Mouse (Mus musculus): ENCODE results near the gene Gas8. TPM values are rescaled to one million over a fixed set of nuclear protein-coding genes. Genes with fewer than 3 reads are reported as not detected.
"Not testable (repeated sequence)": the region's sequence is repeated elsewhere in the genome, so short reads cannot be mapped to it uniquely, and the experiment has no call there.

Gene Gas8
- total RNA-seq (2014; rRNA removed), result 32.7 and 33.7 TPM in 2 replicates
- 46.2 and 51.9 TPM in 2 replicates for polyA plus RNA-seq (2015; fragmentation: Nextera tagmentation; extraction: Ambion mirVana)

DNA sequence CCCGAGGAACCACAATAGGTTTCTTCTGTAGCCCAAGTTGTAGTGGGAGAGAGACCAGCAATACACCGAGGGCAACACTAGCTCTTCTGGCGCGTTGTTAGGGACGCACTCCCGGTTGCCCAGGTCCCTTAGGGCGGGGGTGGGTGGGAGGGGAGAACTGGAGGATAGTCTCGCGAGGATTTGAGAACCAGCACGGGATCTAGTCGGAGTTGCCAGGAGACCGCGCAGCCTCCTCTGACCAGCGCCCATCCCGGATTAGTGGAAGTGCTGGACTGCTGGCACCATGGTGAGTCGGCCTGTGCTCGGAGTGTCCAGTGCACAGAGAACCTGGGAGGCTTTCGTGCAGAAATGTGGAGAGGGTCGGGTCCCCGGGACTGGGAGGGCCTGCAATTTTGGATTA, at the start of gene Gas8:
TSS of gene Gas8 (plus strand) at position 168 of the 400 bp plus-strand sequence.
- ATAC-seq (peak; percentile 95), DNase-seq (peak; percentile 95)
- Histone ChIP-seq H3K4me3 (ENCODE audit: low read depth, low read length) (peak within 1 kb of the TSS; percentile 80), H3K4me2 (ENCODE audit: low read depth) (peak within 1 kb of the TSS; percentile 93), H3K27ac (ENCODE audit: low read depth, low read length) (peak within 1 kb of the TSS; percentile 57; the same call in 1 of the 2 replicates), H3K27me3 (ENCODE audit: insufficient read depth, low read length) (no peaks in the 10 kb centered on the region), H3K4me1 (ENCODE audit: insufficient read depth) (peaks cover 11% of the 10 kb centered on the region), H3K36me3 (ENCODE audit: insufficient read depth) (peaks cover 28% of the 10 kb centered on the region), H3K9me3 (ENCODE audit: low read length) (no peaks in the 10 kb centered on the region), H3K9ac (peak within 1 kb of the TSS; percentile 91)
- peak; percentile 43; the same call in 1 of the 2 replicates for TF ChIP-seq CTCF (IDR thresholded peaks at IDR 0.05; ENCODE audit: low read depth)
- WGBS, result under 1% methylated on average over 20 of the region's 20 CpGs

DNA sequence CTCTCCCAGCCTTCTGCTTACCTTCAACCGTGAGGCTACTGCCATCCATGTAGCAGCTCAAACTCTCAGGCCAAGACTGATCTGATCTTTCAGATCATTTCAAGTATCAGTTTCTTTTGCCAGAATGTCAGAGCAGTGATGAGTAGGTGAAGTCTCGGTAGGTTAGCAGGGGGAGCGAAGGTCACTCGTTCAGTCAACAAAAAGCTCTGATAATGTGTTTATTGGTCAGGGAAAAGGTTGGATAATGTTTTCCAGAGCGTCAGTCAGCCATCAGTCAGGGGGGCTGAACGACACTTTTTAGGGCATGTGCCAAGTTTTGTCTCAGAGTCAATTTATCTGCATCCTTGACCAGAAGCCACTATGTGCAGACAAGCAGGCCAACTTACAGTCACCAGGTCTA, 45.6 kb upstream of the Gas8 start:
- 84% methylated on average over 6 of the region's 6 CpGs for WGBS

DNA sequence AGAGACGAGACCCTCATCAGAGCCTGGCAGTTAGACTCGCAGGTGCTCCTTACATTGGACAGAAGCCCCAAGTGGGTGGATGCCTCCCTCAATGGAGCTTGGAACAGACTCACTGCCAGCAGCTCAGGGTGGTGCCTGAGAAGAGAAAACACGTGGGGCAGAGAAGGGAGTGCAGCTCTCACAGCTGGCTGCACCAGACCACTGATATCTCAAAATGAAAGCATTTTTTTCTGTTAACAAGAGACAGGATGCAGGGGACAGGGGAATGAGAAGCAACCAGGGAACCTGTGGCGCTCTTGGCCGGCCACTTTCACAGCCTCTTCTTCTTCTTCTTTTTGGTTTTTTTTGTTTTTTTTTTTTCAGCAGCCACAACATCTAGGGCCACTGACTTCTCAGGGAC, 44.1 kb upstream of the Gas8 start:
- WGBS, result 67% methylated on average over 5 of the region's 5 CpGs
- ATAC-seq; H3K4me3 ChIP-seq (ENCODE audit: low read depth, low read length); H3K4me1 ChIP-seq (ENCODE audit: insufficient read depth); H3K9me3 ChIP-seq (ENCODE audit: low read length); H3K27me3 ChIP-seq (ENCODE audit: insufficient read depth, low read length); DNase-seq; H3K36me3 ChIP-seq (ENCODE audit: insufficient read depth); H3K9ac ChIP-seq; H3K4me2 ChIP-seq (ENCODE audit: low read depth); H3K27ac ChIP-seq (ENCODE audit: low read depth, low read length): not testable (repeated sequence)

More for the DNA sequence above, 45.6 kb upstream of the Gas8 start:
- not testable (repeated sequence) for H3K4me1 ChIP-seq (ENCODE audit: insufficient read depth); H3K9me3 ChIP-seq (ENCODE audit: low read length); H3K4me3 ChIP-seq (ENCODE audit: low read depth, low read length); DNase-seq; H3K27me3 ChIP-seq (ENCODE audit: insufficient read depth, low read length); ATAC-seq; H3K4me2 ChIP-seq (ENCODE audit: low read depth); H3K36me3 ChIP-seq (ENCODE audit: insufficient read depth); H3K9ac ChIP-seq; H3K27ac ChIP-seq (ENCODE audit: low read depth, low read length)

DNA sequence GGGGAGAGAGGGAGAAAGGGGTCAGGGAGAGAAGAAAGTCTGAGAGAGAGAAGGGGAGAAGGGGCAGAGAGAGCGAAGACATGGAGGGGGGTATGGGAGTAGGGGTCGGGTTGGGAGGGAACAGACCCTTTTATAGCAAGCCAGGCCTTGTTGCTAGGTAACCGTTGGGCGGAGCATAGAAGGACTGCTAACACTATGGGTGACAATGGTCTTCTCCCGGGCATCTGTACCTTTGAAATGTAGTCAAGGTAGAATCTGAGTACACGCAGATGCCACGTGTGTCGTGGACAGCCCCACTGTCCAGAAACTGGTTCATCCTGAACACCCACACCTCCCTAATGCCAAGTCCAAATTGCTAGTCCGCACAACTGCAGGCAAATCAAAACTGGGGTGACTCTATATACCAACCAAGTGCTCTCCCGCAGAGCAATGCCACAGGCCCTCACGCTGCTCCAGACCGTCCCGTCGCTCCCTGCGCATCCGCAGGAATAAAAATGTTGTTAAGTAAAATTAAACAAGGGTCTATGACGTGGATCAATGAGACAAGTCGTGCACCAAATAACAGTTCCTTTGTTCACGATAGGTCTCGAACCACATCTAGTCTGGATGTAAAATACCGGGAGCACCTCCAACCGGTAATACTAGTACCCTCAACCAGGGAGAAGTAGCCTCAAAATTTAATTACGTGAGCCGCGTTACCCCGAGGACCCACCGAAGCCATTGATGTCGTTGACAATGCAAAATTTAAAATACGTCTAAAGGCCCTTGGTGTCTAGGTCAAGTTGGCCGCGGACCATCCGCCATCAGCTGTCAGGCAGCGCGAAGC, 41.5 kb upstream of the Gas8 start:
- DNase-seq (peak; percentile 69), ATAC-seq (peak; percentile 55)
- Histone ChIP-seq H3K27me3 (ENCODE audit: insufficient read depth, low read length) (no peaks in the 10 kb centered on the region), H3K4me3 (ENCODE audit: low read depth, low read length) (peak overlapping the region; percentile 87), H3K9ac (peak overlapping the region; percentile 87), H3K36me3 (ENCODE audit: insufficient read depth) (peaks cover 8% of the 10 kb centered on the region), H3K4me1 (ENCODE audit: insufficient read depth) (0 out of 2 replicates have a peak, but pooled peaks cover 7% of the 10 kb centered on the region), H3K27ac (ENCODE audit: low read depth, low read length) (peak overlapping the region; percentile 96), H3K9me3 (ENCODE audit: low read length) (no peaks in the 10 kb centered on the region), H3K4me2 (ENCODE audit: low read depth) (peak overlapping the region; percentile 62)
- 7% methylated on average over 34 of the region's 34 CpGs for WGBS
- no peak for TF ChIP-seq CTCF (IDR thresholded peaks at IDR 0.05; ENCODE audit: low read depth)

DNA sequence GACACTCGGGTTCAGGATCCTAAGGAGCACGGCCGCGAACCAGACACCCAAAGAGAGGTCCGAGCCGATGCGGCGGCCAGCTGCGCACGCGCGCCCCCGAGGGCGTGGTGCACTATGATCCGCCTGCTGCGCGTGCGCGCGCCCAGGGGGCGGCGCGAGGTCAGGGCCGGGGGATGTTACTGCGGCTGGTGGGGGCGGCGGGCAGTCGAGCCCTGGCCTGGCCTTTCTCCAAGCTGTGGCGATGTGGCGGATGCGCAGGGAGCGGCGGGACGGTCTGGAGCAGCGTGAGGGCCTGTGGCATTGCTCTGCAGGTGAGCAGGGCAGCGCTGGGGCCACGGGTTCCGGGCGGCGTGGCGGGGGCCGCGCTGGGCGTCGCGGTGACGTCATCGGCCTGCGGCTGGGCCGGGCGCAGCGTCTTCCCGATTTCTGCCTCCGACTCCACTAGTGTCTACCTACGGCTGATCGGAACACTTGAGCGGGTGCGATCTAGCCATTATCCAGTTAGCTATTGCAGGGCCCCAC, 40.8 kb upstream of the Gas8 start, which contains the start of gene Afg3l1:
TSS of gene Afg3l1 (plus strand) at position 167 of the 522 bp plus-strand sequence.
- Histone ChIP-seq H3K9ac (peak within 1 kb of the TSS; percentile 87), H3K36me3 (ENCODE audit: insufficient read depth) (peaks cover 13% of the 10 kb centered on the region), H3K9me3 (ENCODE audit: low read length) (no peaks in the 10 kb centered on the region), H3K27me3 (ENCODE audit: insufficient read depth, low read length) (no peaks in the 10 kb centered on the region), H3K4me2 (ENCODE audit: low read depth) (peak within 1 kb of the TSS; percentile 62), H3K4me1 (ENCODE audit: insufficient read depth) (0 out of 2 replicates have a peak, but pooled peaks cover 7% of the 10 kb centered on the region), H3K27ac (ENCODE audit: low read depth, low read length) (peak within 1 kb of the TSS; percentile 96), H3K4me3 (ENCODE audit: low read depth, low read length) (peak within 1 kb of the TSS; percentile 87)
- 2% methylated on average over 51 of the region's 58 CpGs for WGBS
- ATAC-seq (peak; percentile 92), DNase-seq (peak; percentile 94)
- TF ChIP-seq CTCF (IDR thresholded peaks at IDR 0.05; ENCODE audit: low read depth), result no peak

DNA sequence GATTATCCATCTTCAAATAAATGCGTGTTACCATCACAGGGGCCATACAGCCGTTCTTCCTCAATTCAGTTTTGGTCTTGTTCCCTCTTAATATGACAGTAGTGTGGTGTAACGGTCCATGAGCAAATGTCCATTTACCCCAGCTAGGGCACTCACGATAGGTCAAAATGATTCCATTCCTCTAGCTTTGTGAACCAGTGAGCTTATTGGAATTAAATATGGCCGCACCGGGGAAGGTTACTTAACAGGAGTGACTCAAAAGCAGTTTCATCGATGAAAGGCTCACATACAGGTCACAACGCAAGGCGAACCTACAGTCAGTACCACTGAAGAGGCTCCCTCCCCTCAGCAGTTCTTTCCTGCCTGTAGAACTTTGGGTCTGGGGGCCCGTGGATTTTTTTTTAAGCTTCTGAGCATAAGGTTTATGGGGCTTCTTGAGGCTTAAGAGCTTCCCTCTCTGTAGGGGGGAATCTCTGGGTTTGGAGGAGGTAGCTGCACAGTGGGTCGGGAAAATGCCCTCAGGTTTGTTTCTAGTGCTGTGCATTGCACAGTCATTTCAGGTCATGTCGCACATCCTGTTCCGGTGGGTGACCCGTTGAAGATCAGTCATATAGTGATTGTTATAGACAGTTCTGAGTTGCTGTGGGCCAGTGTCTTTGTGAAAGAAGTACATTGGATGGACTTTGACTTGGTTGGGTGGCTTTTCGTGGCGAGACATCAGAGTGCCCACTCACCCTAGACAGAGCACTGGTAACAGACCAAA, 40.0 kb upstream of the Gas8 start:
- H3K9me3 ChIP-seq (ENCODE audit: low read length), result no peaks in the 10 kb centered on the region
- DNase-seq (no peak), ATAC-seq (peak; percentile 2; the same call in 1 of the 2 replicates)
- peak overlapping the region; percentile 62 for H3K4me2 ChIP-seq (ENCODE audit: low read depth)
- peak overlapping the region; percentile 87 for H3K9ac ChIP-seq
- H3K27me3 ChIP-seq (ENCODE audit: insufficient read depth, low read length), result no peaks in the 10 kb centered on the region
- H3K36me3 ChIP-seq (ENCODE audit: insufficient read depth), result peaks cover 18% of the 10 kb centered on the region
- WGBS, result 36% methylated on average over 16 of the region's 16 CpGs
- H3K4me3 ChIP-seq (ENCODE audit: low read depth, low read length), result peak overlapping the region; percentile 87
- 0 out of 2 replicates have a peak, but pooled peaks cover 7% of the 10 kb centered on the region for H3K4me1 ChIP-seq (ENCODE audit: insufficient read depth)
- no peak for TF ChIP-seq CTCF (IDR thresholded peaks at IDR 0.05; ENCODE audit: low read depth)
- H3K27ac ChIP-seq (ENCODE audit: low read depth, low read length), result peak overlapping the region; percentile 96
